In genomic region chr4:57607247-57607942, GRCm38 (mm10) we compare ENCODE assay signal across 8 mouse cellular contexts. TPM values are rescaled to one million over a fixed set of nuclear protein-coding genes. Genes with fewer than 3 reads are reported as not detected.
DNase-seq lines count a peak whose midpoint lies in the region; ATAC-seq and TF ChIP-seq lines count a peak whose summit lies in the region.

No protein-coding gene starts in this region.

- no peaks in the 10 kb centered on the region for H3K4me1 ChIP-seq in thymus, adult 2 months (replicated peaks; ENCODE audit: control insufficient read depth, insufficient read depth, low read length)
- peaks cover 39% of the 10 kb centered on the region for H3K4me1 ChIP-seq in embryonic facial prominence, embryonic 10.5 days
- no peaks in the 10 kb centered on the region for H3K4me1 ChIP-seq in intestine, postnatal 0 days (replicated peaks; ENCODE audit: control insufficient read depth, insufficient read depth, low read length)
- peaks cover 2% of the 10 kb centered on the region; the same call in 1 of the 2 replicates for H3K4me1 ChIP-seq in midbrain, embryonic 15.5 days
- H3K4me1 ChIP-seq in stomach, embryonic 14.5 days (ENCODE audit: control insufficient read depth, insufficient read depth, low read length) = peaks cover 19% of the 10 kb centered on the region; the same call in 1 of the 2 replicates

- H3K36me3 ChIP-seq in thymus, adult 2 months (ENCODE audit: control insufficient read depth, insufficient read depth, low read length) = no peaks in the 10 kb centered on the region
- H3K36me3 ChIP-seq in embryonic facial prominence, embryonic 10.5 days (replicated peaks) = no peaks in the 10 kb centered on the region
- no peaks in the 10 kb centered on the region for H3K36me3 ChIP-seq in intestine, postnatal 0 days (ENCODE audit: control insufficient read depth, insufficient read depth)
- H3K36me3 ChIP-seq in midbrain, embryonic 15.5 days (replicated peaks) = no peaks in the 10 kb centered on the region
- no peaks in the 10 kb centered on the region for H3K36me3 ChIP-seq in stomach, embryonic 14.5 days (ENCODE audit: control insufficient read depth, insufficient read depth, low read length)

- TF ChIP-seq CTCF in thymus, adult 2 months (IDR thresholded peaks at IDR 0.05; ENCODE audit: borderline replicate concordance, control insufficient read depth, extremely low read depth, insufficient read depth, low read length, poor library complexity) = no peak
- TF ChIP-seq CTCF in intestine, postnatal 0 days (IDR thresholded peaks at IDR 0.05; ENCODE audit: low read depth) = peak; percentile 90

- TF ChIP-seq POLR2A in thymus, adult 2 months (IDR thresholded peaks at IDR 0.05; ENCODE audit: control insufficient read depth, extremely low read depth, insufficient read depth, low read length, poor library complexity) = no peak

- intact Hi-C loops in left cerebral cortex, postnatal 25 days (cut with DNase I) = loop anchor here (1.0 to 5.0 kb wide), 2 partner anchors 145 to 237 kb away; no protein-coding TSS in a partner anchor

- H3K4me2 ChIP-seq in intestine, postnatal 0 days (replicated peaks; ENCODE audit: low read depth) = 0 out of 2 replicates have a peak overlapping the region, but pooled peaks have one; percentile 39
- H3K4me2 ChIP-seq in midbrain, embryonic 15.5 days = no peak overlapping the region; the same call in 1 of the 2 replicates
- H3K4me2 ChIP-seq in stomach, embryonic 14.5 days (replicated peaks; ENCODE audit: low read depth, low read length) = peak overlapping the region; percentile 29

- DNase-seq in thymus, adult 2 months = peak; percentile 54
- no peak for DNase-seq in thymus, adult 18-20 months
- peak; percentile 89 for DNase-seq in embryonic facial prominence, embryonic 10.5 days (ENCODE audit: low spot score)
- DNase-seq in heart, adult 11 months = peak; percentile 96
- peak; percentile 86 to 92 for DNase-seq in left cerebral cortex, postnatal 25 days (ENCODE audit: low spot score in 2 of 2)

- H3K4me3 ChIP-seq in thymus, adult 2 months (ENCODE audit: control insufficient read depth, insufficient read depth, low read length) = no peak overlapping the region
- H3K4me3 ChIP-seq in embryonic facial prominence, embryonic 10.5 days = 0 out of 2 replicates have a peak overlapping the region, but pooled peaks have one; percentile 25
- H3K4me3 ChIP-seq in intestine, postnatal 0 days (ENCODE audit: low read depth, low read length) = no peak overlapping the region
- no peak overlapping the region for H3K4me3 ChIP-seq in midbrain, embryonic 15.5 days
- no peak overlapping the region for H3K4me3 ChIP-seq in stomach, embryonic 14.5 days (ENCODE audit: low read depth, low read length)

- H3K27me3 ChIP-seq in thymus, adult 2 months (ENCODE audit: control insufficient read depth, insufficient read depth, low read length) = no peaks in the 10 kb centered on the region
- no peaks in the 10 kb centered on the region for H3K27me3 ChIP-seq in embryonic facial prominence, embryonic 10.5 days (replicated peaks; ENCODE audit: low read depth, poor library complexity, severe bottlenecking)
- no peaks in the 10 kb centered on the region for H3K27me3 ChIP-seq in intestine, postnatal 0 days (replicated peaks; ENCODE audit: control insufficient read depth, insufficient read depth, low read length)
- H3K27me3 ChIP-seq in midbrain, embryonic 15.5 days (replicated peaks) = no peaks in the 10 kb centered on the region
- H3K27me3 ChIP-seq in stomach, embryonic 14.5 days (ENCODE audit: control insufficient read depth, insufficient read depth, low read length) = no peaks in the 10 kb centered on the region

- no peak overlapping the region for H3K9ac ChIP-seq in intestine, postnatal 0 days (ENCODE audit: low read depth, low read length)
- no peak overlapping the region for H3K9ac ChIP-seq in midbrain, embryonic 15.5 days
- no peak overlapping the region for H3K9ac ChIP-seq in stomach, embryonic 14.5 days (replicated peaks; ENCODE audit: low read depth, low read length)

- ATAC-seq in intestine, postnatal 0 days = no peak
- peak; percentile 77; the same call in 1 of the 2 replicates for ATAC-seq in midbrain, embryonic 15.5 days (replicated peaks)
- ATAC-seq in stomach, embryonic 14.5 days (ENCODE audit: insufficient number of reproducible peaks, insufficient read depth, low FRiP score, low read depth) = peak; percentile 60; the same call in 1 of the 2 replicates

- no peaks in the 10 kb centered on the region for H3K9me3 ChIP-seq in embryonic facial prominence, embryonic 10.5 days
- H3K9me3 ChIP-seq in intestine, postnatal 0 days (ENCODE audit: control insufficient read depth) = no peaks in the 10 kb centered on the region
- H3K9me3 ChIP-seq in midbrain, embryonic 15.5 days = no peaks in the 10 kb centered on the region
- H3K9me3 ChIP-seq in stomach, embryonic 14.5 days (ENCODE audit: control insufficient read depth, low read depth, low read length) = no peaks in the 10 kb centered on the region

- 57% methylated on average over 22 of the region's 22 CpGs for WGBS in thymus, adult 2 months
- 24% methylated on average over 22 of the region's 22 CpGs for WGBS in embryonic facial prominence, embryonic 10.5 days
- WGBS in intestine, postnatal 0 days = 39% methylated on average over 22 of the region's 22 CpGs
- WGBS in midbrain, embryonic 15.5 days = 42% methylated on average over 22 of the region's 22 CpGs
- WGBS in stomach, embryonic 14.5 days = 23% methylated on average over 22 of the region's 22 CpGs

- H3K27ac ChIP-seq in thymus, adult 2 months (ENCODE audit: control insufficient read depth, insufficient read depth, low read length) = no peak overlapping the region
- H3K27ac ChIP-seq in embryonic facial prominence, embryonic 10.5 days (replicated peaks) = peak overlapping the region; percentile 31; the same call in 1 of the 2 replicates
- H3K27ac ChIP-seq in intestine, postnatal 0 days (ENCODE audit: low read depth, low read length) = no peak overlapping the region
- no peak overlapping the region for H3K27ac ChIP-seq in midbrain, embryonic 15.5 days
- H3K27ac ChIP-seq in stomach, embryonic 14.5 days (ENCODE audit: low read length) = peak overlapping the region; percentile 24

RNA-seq across cellular contexts. Expression of gene Pakap, which starts 39.4 kb away (rescaled TPM):
- 0.20 and 0.38 TPM in 2 replicates for polyA plus RNA-seq in thymus, adult 2 months (2012; rRNA removed)
- polyA plus RNA-seq in embryonic facial prominence, embryonic 10.5 days (2016; fragmentation: Nextera tagmentation; extraction: Ambion mirVana) = 25.3 and 25.8 TPM in 2 replicates
- 8.5 and 8.6 TPM in 2 replicates for polyA plus RNA-seq in intestine, postnatal 0 days (2015; fragmentation: Nextera tagmentation; extraction: Ambion mirVana)
- total RNA-seq in left cerebral cortex, postnatal 25 days (2021) = 10 to 100 TPM; 15.8 to 18.0 TPM
- 10.9 and 11.3 TPM in 2 replicates for polyA plus RNA-seq in midbrain, embryonic 15.5 days (2015; fragmentation: Nextera tagmentation; extraction: Ambion mirVana)
- 30.1 and 32.7 TPM in 2 replicates for polyA plus RNA-seq in stomach, embryonic 14.5 days (2014; fragmentation: Nextera tagmentation; extraction: Ambion mirVana)

Comparison
In these comparisons a context has a peak if more than half of its experiments do, and no peak if none do; other contexts are left out.
1. DNase-seq: peak in thymus, adult 2 months (single experiment), embryonic facial prominence, embryonic 10.5 days (single experiment), heart, adult 11 months (single experiment) and left cerebral cortex, postnatal 25 days (2 of 2); none in thymus, adult 18-20 months (0 of 2).
2. H3K27ac ChIP-seq: peak in embryonic facial prominence, embryonic 10.5 days (single experiment) and stomach, embryonic 14.5 days (single experiment); none in thymus, adult 2 months (single experiment), intestine, postnatal 0 days (single experiment) and midbrain, embryonic 15.5 days (single experiment).